Mouse (Mus musculus): ENCODE measurements around the gene Lrrfip1. TPM values are rescaled to one million over a fixed set of nuclear protein-coding genes. Genes with fewer than 3 reads are reported as not detected.
A peak's percentile ranks its signal among the peaks of the same experiment; 100 is the strongest.

Gene Lrrfip1
- total RNA-seq, 2 experiments from 2014 or later: 128 to 228 TPM

- ATAC-seq (ENCODE audit: poor library complexity, severe bottlenecking): no peak
Measured at GRCm38 (mm10) chr1:90997641-90998040, 896 bp upstream of the Lrrfip1 start.

- ATAC-seq (ENCODE audit: poor library complexity, severe bottlenecking): no peak
Measured at GRCm38 (mm10) chr1:90998891-90999611, 514 bp downstream of the Lrrfip1 start.

GRCm38 (mm10) chr1:90999911-91000601 lies 1.5 kb downstream of the Lrrfip1 start:
- ATAC-seq (ENCODE audit: poor library complexity, severe bottlenecking): no peak

GRCm38 (mm10) chr1:91001101-91001500 lies 2.6 kb downstream of the Lrrfip1 start:
- ATAC-seq (ENCODE audit: poor library complexity, severe bottlenecking): no peak

- ATAC-seq (ENCODE audit: poor library complexity, severe bottlenecking): no peak
Measured at GRCm38 (mm10) chr1:91001871-91002539, 3.5 kb downstream of the Lrrfip1 start.

GRCm38 (mm10) chr1:91002641-91003040 lies 4.1 kb downstream of the Lrrfip1 start:
- no peak for ATAC-seq (ENCODE audit: poor library complexity, severe bottlenecking)

- ATAC-seq (ENCODE audit: poor library complexity, severe bottlenecking): no peak
Measured at GRCm38 (mm10) chr1:91003522-91004253, 5.2 kb downstream of the Lrrfip1 start.

- ATAC-seq (ENCODE audit: poor library complexity, severe bottlenecking): no peak
Measured at GRCm38 (mm10) chr1:91006037-91006436, 7.5 kb downstream of the Lrrfip1 start.

- ATAC-seq (ENCODE audit: poor library complexity, severe bottlenecking): no peak
Measured at GRCm38 (mm10) chr1:91006708-91007107, 8.2 kb downstream of the Lrrfip1 start.

- no peak for ATAC-seq (ENCODE audit: poor library complexity, severe bottlenecking)
Measured at GRCm38 (mm10) chr1:91008147-91008682, 9.7 kb downstream of the Lrrfip1 start.

GRCm38 (mm10) chr1:91008746-91009145 lies 10.2 kb downstream of the Lrrfip1 start:
- no peak for ATAC-seq (ENCODE audit: poor library complexity, severe bottlenecking)

- no peak for ATAC-seq (ENCODE audit: poor library complexity, severe bottlenecking)
Measured at GRCm38 (mm10) chr1:91009266-91009665, 10.7 kb downstream of the Lrrfip1 start.

GRCm38 (mm10) chr1:91010216-91010615 lies 11.7 kb downstream of the Lrrfip1 start:
- ATAC-seq (ENCODE audit: poor library complexity, severe bottlenecking): peak; percentile 47

GRCm38 (mm10) chr1:91010716-91011115 lies 12.2 kb downstream of the Lrrfip1 start:
- 0 out of 2 replicates have a peak, but pooled peaks have one; percentile 45 for ATAC-seq (ENCODE audit: poor library complexity, severe bottlenecking)

GRCm38 (mm10) chr1:91011336-91011735 lies 12.8 kb downstream of the Lrrfip1 start:
- no peak for ATAC-seq (ENCODE audit: poor library complexity, severe bottlenecking)

GRCm38 (mm10) chr1:91013803-91014202 lies 15.3 kb downstream of the Lrrfip1 start:
- no peak for ATAC-seq (ENCODE audit: poor library complexity, severe bottlenecking)

GRCm38 (mm10) chr1:91015571-91015970 lies 17.0 kb downstream of the Lrrfip1 start:
- no peak for ATAC-seq (ENCODE audit: poor library complexity, severe bottlenecking)

GRCm38 (mm10) chr1:91017111-91017758 lies 18.7 kb downstream of the Lrrfip1 start:
- ATAC-seq (ENCODE audit: poor library complexity, severe bottlenecking): no peak

- ATAC-seq (ENCODE audit: poor library complexity, severe bottlenecking): no peak
Measured at GRCm38 (mm10) chr1:91019346-91019745, 20.8 kb downstream of the Lrrfip1 start.

GRCm38 (mm10) chr1:91021304-91021703 lies 22.8 kb downstream of the Lrrfip1 start:
- no peak for ATAC-seq (ENCODE audit: poor library complexity, severe bottlenecking)
